Mouse (Mus musculus) intestine, embryonic 16.5 days (tissue): ENCODE data around the gene Gm20388. TPM values are rescaled to one million over a fixed set of nuclear protein-coding genes. Genes with fewer than 3 reads are reported as not detected.

ENCODE experiments used
- ATAC-seq: fragments of 200-750 bp; cut with Nextera tagmentation; 2 replicates; pipeline ENCODE4 v1.8.0; 2017; ENCODE audit warnings: moderate TSS enrichment, moderate library complexity
- H3K27ac ChIP-seq: fragments of 300-500 bp; sonication (generic); 2 replicates; pipeline ENCODE4 v1.5.1; 2014; ENCODE audit warnings: mild to moderate bottlenecking, low read length
- H3K27me3 ChIP-seq: fragments of 300-500 bp; sonication (generic); replicated peaks from 2 replicates; pipeline ENCODE4 v1.6.1; 2014; ENCODE audit warnings: low read length, control low read depth, mixed read lengths; ENCODE audit not compliant: control insufficient read depth, insufficient read depth
- H3K36me3 ChIP-seq: fragments of 300-500 bp; sonication (generic); 2 replicates; pipeline ENCODE4 v1.6.1; 2014; ENCODE audit warnings: low read length, control low read depth; ENCODE audit not compliant: control insufficient read depth, insufficient read depth
- H3K4me1 ChIP-seq: fragments of 300-500 bp; sonication (generic); 2 replicates; pipeline ENCODE4 v1.6.1; 2014; ENCODE audit warnings: low read length, control low read depth, mixed read lengths; ENCODE audit not compliant: control insufficient read depth, insufficient read depth
- H3K4me2 ChIP-seq: fragments of 300-500 bp; sonication (generic); 2 replicates; pipeline ENCODE4 v1.6.1; 2014; ENCODE audit warnings: low read depth, low read length, control low read depth
- H3K4me3 ChIP-seq: fragments of 300-500 bp; sonication (generic); 2 replicates; pipeline ENCODE4 v1.5.1; 2014; ENCODE audit warnings: mild to moderate bottlenecking, low read length
- H3K9ac ChIP-seq: fragments of 300-500 bp; sonication (generic); 2 replicates; pipeline ENCODE4 v1.6.1; 2014; ENCODE audit warnings: low read depth, low read length
- H3K9me3 ChIP-seq: fragments of 300-500 bp; sonication (generic); 2 replicates; pipeline ENCODE4 v1.6.1; 2016; ENCODE audit warnings: low read length, control low read depth; ENCODE audit not compliant: control insufficient read depth
- WGBS: fragments of 180-500 bp; shearing (Covaris S2); extraction: QIAGEN DNeasy Blood & Tissue Kit; methylation state at CpG from one replicate; pipeline ENCODE4 v1.1.7; 2014; 5-methylcytosine and 5-hydroxymethylcytosine counted together
- polyA plus RNA-seq: library from polyadenylated mRNA; unstranded; fragments of >200 nt; fragmentation: Nextera tagmentation; extraction: Ambion mirVana; gene quantifications from 2 replicates; pipeline ENCODE4 v1.2.1, GENCODE M21; 2015

The Gm20388 gene
- polyA plus RNA-seq, 1 experiment from 2014 or later, result 5.8 TPM

GRCm38 (mm10) chr8:121088281-121088680 is 1177.6 kb downstream of the Gm20388 start:
- H3K27me3 ChIP-seq, result peaks cover 74% of the 10 kb centered on the region
- ATAC-seq, result no peak
- peak overlapping the region; percentile 62 for H3K4me3 ChIP-seq
- H3K4me2 ChIP-seq, result peak overlapping the region; percentile 55
- no peaks in the 10 kb centered on the region for H3K9me3 ChIP-seq
- peak overlapping the region; percentile 70; the same call in 1 of the 2 replicates for H3K27ac ChIP-seq
- WGBS, result 9% methylated on average over 8 of the region's 8 CpGs
- H3K4me1 ChIP-seq, result peaks cover 15% of the 10 kb centered on the region
- no peaks in the 10 kb centered on the region for H3K36me3 ChIP-seq
- H3K9ac ChIP-seq, result peak overlapping the region; percentile 89

- H3K27ac ChIP-seq, result peak overlapping the region; percentile 70
- peak overlapping the region; percentile 89 for H3K9ac ChIP-seq
- H3K27me3 ChIP-seq, result peaks cover 67% of the 10 kb centered on the region
- H3K4me1 ChIP-seq, result peaks cover 15% of the 10 kb centered on the region
- ATAC-seq, result no peak
- no peaks in the 10 kb centered on the region for H3K36me3 ChIP-seq
- H3K4me2 ChIP-seq, result peak overlapping the region; percentile 55
- H3K9me3 ChIP-seq, result no peaks in the 10 kb centered on the region
- peak overlapping the region; percentile 62 for H3K4me3 ChIP-seq
- 4% methylated on average over 40 of the region's 40 CpGs for WGBS
These were observed 1178.4 kb downstream of the Gm20388 start for GRCm38 (mm10) chr8:121088871-121089630.

GRCm38 (mm10) chr8:121089631-121090380 is 1179.2 kb downstream of the Gm20388 start:
- peaks cover 59% of the 10 kb centered on the region for H3K27me3 ChIP-seq
- WGBS, result 8% methylated on average over 32 of the region's 32 CpGs
- no peaks in the 10 kb centered on the region for H3K36me3 ChIP-seq
- H3K9me3 ChIP-seq, result no peaks in the 10 kb centered on the region
- no peak for ATAC-seq
- H3K4me3 ChIP-seq, result peak overlapping the region; percentile 62
- peak overlapping the region; percentile 70 for H3K27ac ChIP-seq
- H3K9ac ChIP-seq, result peak overlapping the region; percentile 89
- peak overlapping the region; percentile 55 for H3K4me2 ChIP-seq
- H3K4me1 ChIP-seq, result peaks cover 15% of the 10 kb centered on the region

GRCm38 (mm10) chr8:121090716-121091115 is 1180.1 kb downstream of the Gm20388 start:
- 7% methylated on average over 1 of the region's 1 CpGs for WGBS
- Histone ChIP-seq H3K4me1 (peaks cover 15% of the 10 kb centered on the region), H3K4me2 (peak overlapping the region; percentile 55), H3K27ac (peak overlapping the region; percentile 70), H3K9ac (peak overlapping the region; percentile 89), H3K4me3 (peak overlapping the region; percentile 62), H3K36me3 (no peaks in the 10 kb centered on the region), H3K9me3 (no peaks in the 10 kb centered on the region), H3K27me3 (peaks cover 50% of the 10 kb centered on the region)
- no peak for ATAC-seq

GRCm38 (mm10) chr8:121092141-121092540 is 1181.5 kb downstream of the Gm20388 start:
- peak; percentile 28 for ATAC-seq
- 23% methylated on average over 6 of the region's 6 CpGs for WGBS
- H3K27ac ChIP-seq, result peak overlapping the region; percentile 47; the same call in 1 of the 2 replicates
- peaks cover 37% of the 10 kb centered on the region for H3K27me3 ChIP-seq
- peak overlapping the region; percentile 4; the same call in 1 of the 2 replicates for H3K9ac ChIP-seq
- H3K4me1 ChIP-seq, result peaks cover 15% of the 10 kb centered on the region
- H3K36me3 ChIP-seq, result no peaks in the 10 kb centered on the region
- no peaks in the 10 kb centered on the region for H3K9me3 ChIP-seq
- H3K4me2 ChIP-seq, result peak overlapping the region; percentile 12; the same call in 1 of the 2 replicates
- H3K4me3 ChIP-seq, result no peak overlapping the region

- 1% methylated on average over 16 of the region's 16 CpGs for WGBS
- 0 out of 2 replicates have a peak, but pooled peaks cover under 1% of the 10 kb centered on the region for H3K36me3 ChIP-seq
- no peak overlapping the region for H3K4me3 ChIP-seq
- no peaks in the 10 kb centered on the region for H3K9me3 ChIP-seq
- H3K9ac ChIP-seq, result no peak overlapping the region; the same call in 1 of the 2 replicates
- peaks cover 15% of the 10 kb centered on the region for H3K4me1 ChIP-seq
- H3K27me3 ChIP-seq, result peaks cover 35% of the 10 kb centered on the region
- 0 out of 2 replicates have a peak overlapping the region, but pooled peaks have one; percentile 41 for H3K27ac ChIP-seq
- peak overlapping the region; percentile 12; the same call in 1 of the 2 replicates for H3K4me2 ChIP-seq
- ATAC-seq, result peak; percentile 57
These were observed 1182.0 kb downstream of the Gm20388 start for GRCm38 (mm10) chr8:121092627-121093026.

GRCm38 (mm10) chr8:121093496-121093895 is 1182.9 kb downstream of the Gm20388 start:
- H3K4me2 ChIP-seq, result no peak overlapping the region
- no peak for ATAC-seq
- H3K4me3 ChIP-seq, result no peak overlapping the region
- H3K9me3 ChIP-seq, result no peaks in the 10 kb centered on the region
- H3K36me3 ChIP-seq, result peaks cover 5% of the 10 kb centered on the region; the same call in 1 of the 2 replicates
- H3K4me1 ChIP-seq, result peaks cover 15% of the 10 kb centered on the region
- peaks cover 35% of the 10 kb centered on the region for H3K27me3 ChIP-seq
- H3K9ac ChIP-seq, result no peak overlapping the region
- WGBS, result 61% methylated on average over 6 of the region's 6 CpGs
- no peak overlapping the region for H3K27ac ChIP-seq

GRCm38 (mm10) chr8:121104049-121104818 is 1193.6 kb downstream of the Gm20388 start:
- no peak for ATAC-seq
- Histone ChIP-seq H3K4me2 (no peak overlapping the region), H3K9me3 (no peaks in the 10 kb centered on the region), H3K27ac (no peak overlapping the region), H3K9ac (no peak overlapping the region), H3K4me1 (peaks cover 9% of the 10 kb centered on the region), H3K4me3 (no peak overlapping the region), H3K27me3 (no peaks in the 10 kb centered on the region), H3K36me3 (peaks cover 19% of the 10 kb centered on the region)
- 48% methylated on average over 17 of the region's 17 CpGs for WGBS
